Mouse (Mus musculus): ENCODE data around the gene Usp19.

GRCm38 (mm10) chr9:108451170-108451493 is 39.3 kb upstream of the Usp19 start:
- TF ChIP-seq CTCF (IDR thresholded peaks at IDR 0.05; ENCODE audit: low read depth, low read length), result no peak
- no peak for TF ChIP-seq POLR2A (IDR thresholded peaks at IDR 0.05; ENCODE audit: extremely low read depth, insufficient read depth, low read length)

Data from liver, adult 2 months (tissue).